Mouse (Mus musculus) liver, postnatal 0 days (tissue): ENCODE data around the gene Cfap43.

Experiments used
- CTCF ChIP-seq: sonication (generic); IDR thresholded peaks from 2 replicates; pipeline ENCODE4 v1.5.1; 2016; ENCODE audit warnings: antibody characterized with exemption, low read depth
- EP300 ChIP-seq: IDR thresholded peaks from 2 replicates; pipeline ENCODE4 v1.6.1; 2016; ENCODE audit warnings: antibody characterized with exemption, low read depth, mild to moderate bottlenecking

GRCm38 (mm10) chr19:47958181-47958580, 39.1 kb upstream of the Cfap43 start:
- TF ChIP-seq CTCF (no peak), EP300 (no peak)
